Mouse (Mus musculus): ENCODE data around the gene Mki67.

Gene Mki67

GRCm38 (mm10) chr7:135664211-135664610 lies 52.0 kb downstream of the Mki67 start:
- DNase-seq = no peak

GRCm38 (mm10) chr7:135660314-135660713 lies 55.8 kb downstream of the Mki67 start:
- no peak for DNase-seq

- DNase-seq = no peak
These were observed 56.7 kb downstream of the Mki67 start for GRCm38 (mm10) chr7:135659314-135659935.

- peak; percentile 56 for DNase-seq
These were observed 58.0 kb downstream of the Mki67 start for GRCm38 (mm10) chr7:135658150-135658549.

GRCm38 (mm10) chr7:135655113-135655512 lies 61.0 kb downstream of the Mki67 start:
- DNase-seq = no peak

- no peak for DNase-seq
These were observed 61.9 kb downstream of the Mki67 start for GRCm38 (mm10) chr7:135654288-135654687.

- no peak for DNase-seq
These were observed 62.6 kb downstream of the Mki67 start for GRCm38 (mm10) chr7:135653601-135654000.

- peak; percentile 65 for DNase-seq
These were observed 63.4 kb downstream of the Mki67 start for GRCm38 (mm10) chr7:135652781-135653180.

- peak; percentile 74 for DNase-seq
These were observed 64.2 kb downstream of the Mki67 start for GRCm38 (mm10) chr7:135651831-135652511.

- no peak for DNase-seq
These were observed 66.1 kb downstream of the Mki67 start for GRCm38 (mm10) chr7:135650061-135650460.

GRCm38 (mm10) chr7:135649306-135649705 lies 66.9 kb downstream of the Mki67 start:
- no peak for DNase-seq

- no peak for DNase-seq
These were observed 67.3 kb downstream of the Mki67 start for GRCm38 (mm10) chr7:135648821-135649220.

GRCm38 (mm10) chr7:135646976-135647375 lies 69.2 kb downstream of the Mki67 start:
- peak; percentile 60 for DNase-seq

- no peak for DNase-seq
These were observed 71.7 kb downstream of the Mki67 start for GRCm38 (mm10) chr7:135644452-135644851.

- peak; percentile 70 for DNase-seq
These were observed 74.3 kb downstream of the Mki67 start for GRCm38 (mm10) chr7:135641698-135642507.

All from thymus, postnatal 4 days (tissue).